Mouse (Mus musculus): ENCODE results near the gene Rcvrn.
A peak's percentile ranks its signal among the peaks of the same experiment; 100 is the strongest.

Rcvrn gene

DNA sequence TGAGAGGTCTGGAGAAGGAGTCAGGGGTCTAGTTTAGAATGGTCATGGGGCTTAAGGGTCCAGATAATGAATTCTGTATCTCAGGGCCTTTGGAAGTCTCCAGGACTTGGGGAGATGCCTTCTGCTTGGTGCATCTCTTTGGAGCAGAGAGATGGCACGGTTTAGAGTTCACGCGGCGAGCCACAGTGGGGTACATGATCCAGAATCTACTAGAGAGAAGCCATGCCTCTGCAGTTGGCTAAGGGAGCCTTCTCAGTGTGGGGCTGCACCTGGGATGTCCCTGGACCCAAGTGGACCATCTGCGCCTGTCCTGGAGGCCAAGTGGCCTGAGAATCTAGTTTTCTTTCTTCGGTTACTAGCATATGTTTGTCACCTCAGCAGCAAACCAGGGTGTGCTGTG, 25.1 kb upstream of the Rcvrn start:
- DNase-seq = no peak

DNA sequence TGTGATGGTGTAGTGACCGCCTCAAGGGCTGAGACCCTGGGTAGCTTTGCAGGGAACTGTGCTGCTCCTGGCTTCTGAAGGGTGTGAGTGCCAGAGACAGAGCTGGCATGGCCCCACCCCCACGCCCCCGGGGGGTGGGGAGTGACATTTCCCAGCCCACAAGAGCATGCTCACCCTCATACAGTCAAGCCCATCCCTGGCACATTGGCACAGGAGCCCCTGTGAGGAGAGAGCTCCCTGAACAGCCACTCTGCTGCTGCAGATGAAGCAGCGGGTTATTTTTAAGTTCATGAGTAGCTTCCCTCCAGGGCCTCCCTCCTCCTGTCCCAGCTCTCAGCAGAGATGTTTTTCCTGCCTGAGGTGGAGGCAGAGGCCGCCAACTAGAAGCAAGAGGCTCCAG, 23.0 kb upstream of the Rcvrn start:
- no peak for DNase-seq

GRCm38 (mm10) chr11:67675562-67676540, 19.3 kb upstream of the Rcvrn start:
- DNase-seq = peak; percentile 28 to 45

DNA sequence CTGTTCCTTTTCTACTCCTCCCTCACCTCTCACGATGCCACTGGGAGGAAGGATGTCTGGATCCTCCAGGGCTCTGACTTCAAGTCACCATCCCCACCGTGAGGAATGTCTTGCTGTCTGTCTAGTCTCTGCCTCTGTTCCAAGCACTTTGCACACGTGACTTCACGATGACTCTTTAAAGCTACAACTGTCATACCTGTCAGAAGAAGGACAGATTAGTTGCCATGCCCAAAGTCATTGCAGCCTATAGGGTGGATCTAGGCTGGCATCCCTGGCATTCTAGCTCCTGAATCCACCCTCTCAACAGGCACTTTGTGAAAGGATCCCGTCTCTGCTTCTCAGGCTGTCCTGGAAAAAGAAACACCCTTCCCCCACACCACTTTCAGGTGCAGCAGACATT, 15.8 kb upstream of the Rcvrn start:
- DNase-seq = no peak

GRCm38 (mm10) chr11:67679930-67680329, 15.2 kb upstream of the Rcvrn start:
- no peak for DNase-seq

GRCm38 (mm10) chr11:67681871-67682270, 13.3 kb upstream of the Rcvrn start:
- no peak for DNase-seq

DNA sequence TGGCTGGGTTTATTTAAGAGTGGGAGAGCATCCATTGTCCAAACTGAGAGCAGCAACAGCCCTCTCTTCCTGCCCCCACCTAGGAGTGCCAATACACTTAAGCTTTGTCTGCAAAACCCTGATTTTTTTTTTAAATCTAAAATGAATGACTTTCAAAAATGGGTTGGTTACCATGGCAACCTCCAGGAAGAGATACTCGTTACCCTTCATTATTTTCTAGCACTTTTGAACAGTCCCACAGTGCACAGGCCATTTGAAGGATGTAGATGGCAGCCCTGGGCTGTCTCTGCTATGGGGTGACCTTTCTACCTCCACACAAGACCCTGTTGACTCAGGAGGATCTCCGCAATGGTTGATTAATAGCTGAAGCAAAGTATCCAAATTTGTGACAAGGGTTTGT, 9.0 kb upstream of the Rcvrn start:
- DNase-seq = no peak

- no peak for DNase-seq
Observed at GRCm38 (mm10) chr11:67712976-67713375, 17.9 kb downstream of the Rcvrn start.

DNA sequence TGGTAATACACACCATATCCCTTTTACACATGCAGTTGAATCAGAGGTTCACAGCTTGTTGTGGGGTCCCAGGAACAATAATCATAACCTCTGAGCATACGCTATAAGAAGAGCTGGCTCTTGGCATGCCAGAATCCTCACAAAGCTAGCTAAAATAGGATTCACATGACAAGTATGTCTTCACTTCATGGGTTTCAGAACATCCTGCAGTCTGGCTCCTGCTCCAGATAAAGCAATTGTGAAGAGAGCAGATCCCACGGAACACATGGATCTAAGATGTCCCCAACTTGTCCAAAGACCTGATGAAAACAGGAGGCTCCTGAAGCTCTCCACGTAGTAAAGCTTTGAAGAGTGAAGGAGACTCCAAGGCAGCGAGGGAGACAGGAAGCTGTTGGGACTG, 20.3 kb downstream of the Rcvrn start:
- no peak for DNase-seq

- no peak for DNase-seq
Observed at GRCm38 (mm10) chr11:67721485-67721884, 26.4 kb downstream of the Rcvrn start.

DNA sequence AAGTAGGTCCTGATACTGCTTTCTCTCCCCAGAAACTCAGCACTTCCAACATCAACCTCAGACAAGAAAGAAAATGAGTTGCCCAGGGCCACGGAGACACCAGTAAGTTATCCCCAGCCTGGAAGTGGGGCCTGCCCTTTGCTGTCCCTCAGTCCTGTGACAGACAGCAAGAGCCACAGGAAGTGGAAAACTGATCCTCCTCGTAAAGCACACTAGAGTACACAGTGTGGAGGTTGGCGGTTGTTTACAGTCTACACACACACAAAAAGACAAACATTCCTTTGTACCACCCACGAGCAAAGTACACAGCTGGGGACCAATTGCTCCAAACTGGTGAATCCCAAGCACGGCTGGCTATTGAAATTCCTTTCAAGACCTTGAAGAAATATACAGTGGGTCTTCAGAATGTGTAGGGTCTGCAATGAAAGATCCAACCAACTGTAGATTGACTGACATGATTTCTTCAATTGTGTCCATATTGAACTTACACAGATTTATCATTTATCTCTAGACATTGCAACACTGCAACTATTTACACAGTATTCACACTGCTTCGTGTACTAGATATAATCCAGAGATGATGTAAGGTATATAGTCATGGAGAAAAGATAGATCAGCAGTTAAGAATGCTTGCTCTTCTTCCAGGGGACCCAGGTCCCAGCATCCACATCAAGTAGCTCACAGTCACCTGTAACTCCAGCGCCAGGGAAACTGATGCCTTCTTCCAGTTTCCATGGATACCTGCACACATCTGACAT, 27.5 kb downstream of the Rcvrn start:
- DNase-seq = no peak

GRCm38 (mm10) chr11:67723231-67724013, 28.3 kb downstream of the Rcvrn start:
- DNase-seq = no peak

DNA sequence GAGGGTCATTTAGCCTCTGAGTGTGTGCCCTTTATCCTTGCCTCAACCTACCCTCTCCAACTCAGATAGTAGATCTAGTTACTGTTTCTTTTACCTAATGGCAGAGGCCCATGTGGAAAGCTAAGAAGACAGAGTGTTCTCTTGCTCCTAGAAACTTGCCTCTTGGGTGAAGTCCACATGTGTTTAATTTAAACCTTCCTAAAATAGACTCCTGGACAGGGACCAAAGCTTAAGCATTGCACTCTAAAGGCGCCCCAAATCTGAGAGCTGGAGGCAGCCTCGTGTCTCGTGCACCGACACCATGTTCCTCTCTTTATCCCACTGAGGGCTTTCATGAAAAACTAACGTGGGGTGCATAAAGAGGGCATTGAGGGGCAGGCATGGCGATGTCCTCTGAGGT, 32.0 kb downstream of the Rcvrn start:
- no peak for DNase-seq

DNA sequence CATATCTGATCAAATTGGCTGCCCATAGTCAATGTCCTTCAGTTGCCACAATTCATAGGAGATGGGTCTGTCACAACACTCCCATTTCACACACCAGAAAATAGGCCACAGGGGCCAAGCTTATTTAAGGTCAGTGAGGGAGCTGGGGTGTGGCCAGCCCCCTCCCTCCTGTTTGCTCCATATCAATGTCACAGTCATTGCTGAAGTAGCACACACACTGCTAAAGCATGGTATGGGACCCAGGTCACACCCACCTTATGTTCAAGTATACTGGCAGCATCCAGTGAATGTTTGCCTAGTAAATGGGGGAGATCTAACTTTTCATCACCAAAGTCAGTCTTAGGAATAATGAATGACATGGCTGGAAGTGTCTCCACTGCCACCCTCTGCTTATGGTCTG, 33.6 kb downstream of the Rcvrn start:
- DNase-seq = no peak

GRCm38 (mm10) chr11:67731056-67731455, 35.9 kb downstream of the Rcvrn start:
- DNase-seq = no peak

GRCm38 (mm10) chr11:67733726-67734125, 38.6 kb downstream of the Rcvrn start:
- DNase-seq = no peak

DNA sequence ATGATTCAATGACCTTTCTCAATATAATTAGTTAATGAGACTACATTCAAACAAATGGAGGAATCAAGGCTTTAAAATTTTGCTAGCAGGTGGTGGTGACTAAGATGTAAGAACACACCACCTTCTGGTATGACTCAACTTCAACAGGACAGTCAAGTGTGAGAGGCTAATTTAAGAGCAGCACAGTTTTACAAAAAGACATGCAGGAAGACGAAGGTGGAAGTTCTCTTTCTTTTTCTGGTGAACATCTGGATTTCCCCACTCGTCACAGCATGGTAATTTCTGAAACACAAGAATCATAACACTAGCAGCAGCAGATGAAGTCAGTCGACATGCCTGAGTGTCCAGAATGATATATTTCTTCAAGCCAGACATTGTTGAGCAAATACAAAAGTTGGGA, 39.5 kb downstream of the Rcvrn start:
- no peak for DNase-seq

DNA sequence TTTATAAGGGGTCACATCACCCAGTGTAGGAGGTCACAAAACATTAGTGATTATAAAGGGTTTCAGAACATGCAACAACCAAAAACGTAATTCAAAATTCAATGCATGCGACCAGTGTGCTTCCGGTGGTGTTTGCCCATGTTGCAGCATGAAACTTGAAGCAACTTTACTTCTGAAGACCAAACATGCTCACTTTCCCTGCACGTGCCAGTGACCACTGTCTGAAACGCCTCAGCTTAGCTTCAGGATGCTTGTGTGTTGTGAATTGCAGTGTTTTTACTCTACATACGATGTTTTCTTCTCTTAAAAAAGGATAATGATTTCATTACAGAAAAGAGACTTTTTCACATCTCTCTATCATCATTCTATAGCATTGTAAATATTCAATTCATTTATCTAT, 43.2 kb downstream of the Rcvrn start:
- DNase-seq = no peak

- no peak for DNase-seq
Observed at GRCm38 (mm10) chr11:67738846-67739490, 43.8 kb downstream of the Rcvrn start.

DNA sequence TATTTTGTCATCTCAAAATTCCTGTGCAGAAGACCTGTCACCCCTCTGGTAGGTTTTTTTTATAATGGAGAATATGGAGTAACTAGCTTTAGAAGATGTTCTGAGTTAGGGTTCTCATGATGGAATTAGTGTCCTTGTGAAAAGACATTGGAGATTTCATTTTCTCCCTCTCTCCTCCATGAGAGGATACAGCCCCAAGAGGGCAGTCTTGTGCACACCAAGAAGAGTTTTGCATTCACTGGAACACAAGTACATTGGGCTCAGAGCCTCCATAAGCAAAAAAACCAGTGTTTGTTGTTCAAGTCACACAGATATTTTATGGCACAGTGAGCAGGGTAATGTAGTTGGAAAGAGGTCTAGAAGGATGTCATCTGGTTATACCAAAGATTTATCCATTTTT, 46.4 kb downstream of the Rcvrn start:
- no peak for DNase-seq
